Comparison of ENCODE assay signal across 9 mouse cellular contexts in the genomic region with DNA sequence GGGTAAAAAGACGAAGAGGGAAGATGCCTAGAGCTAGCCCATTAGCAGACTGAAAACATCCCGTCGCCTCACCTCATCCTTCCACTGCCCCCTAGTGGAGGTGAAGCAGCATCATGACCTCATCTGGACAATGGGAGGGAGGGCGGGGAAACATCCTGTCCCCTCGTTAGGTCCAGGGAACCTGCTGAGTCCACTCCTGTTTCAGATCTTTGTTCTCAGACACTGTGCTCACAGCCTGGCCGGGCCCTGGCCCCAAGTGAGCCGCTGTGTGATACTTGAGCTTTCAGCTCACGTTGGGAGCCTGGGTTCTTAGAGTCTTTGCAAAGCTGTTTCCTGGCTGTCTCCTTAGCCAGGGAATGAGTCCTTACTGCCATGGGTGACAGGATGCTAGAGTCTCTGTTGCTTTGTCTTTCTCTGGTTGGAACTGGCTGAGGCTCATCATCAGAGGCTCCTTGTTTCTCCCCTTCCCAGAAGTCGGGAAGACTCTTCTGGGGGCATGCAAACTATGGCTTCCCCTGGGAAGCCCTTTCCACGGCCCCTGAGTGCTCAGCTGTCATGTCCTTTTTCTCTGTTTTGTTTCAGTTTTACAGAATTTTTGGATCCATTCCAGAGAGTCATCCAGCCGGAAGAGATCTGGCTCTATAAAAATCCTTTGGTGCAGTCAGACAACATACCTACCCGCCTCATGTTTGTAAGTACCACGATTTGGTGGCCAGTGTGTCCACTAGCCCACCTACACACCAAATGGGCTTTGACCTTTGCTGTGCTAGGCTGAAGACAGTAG. TPM values are rescaled to one million over a fixed set of nuclear protein-coding genes. Genes with fewer than 3 reads are reported as not detected.
DNase-seq lines count a peak whose midpoint lies in the region; ATAC-seq lines count a peak whose summit lies in the region.
"Had no signal": no experiment of that assay in that cellular context is flagged by ENCODE, and none has a peak within 500 bp of the region (broad histone marks: within the 10 kb centered on the region; RNA-seq: fewer than 3 reads in every experiment).

No protein-coding gene starts in this region.

- H3K4me2 ChIP-seq in intestine, embryonic 14.5 days (ENCODE audit: low read length), result peak overlapping the region; percentile 28
- H3K4me2 ChIP-seq in intestine, embryonic 15.5 days (replicated peaks), result no peak overlapping the region
- H3K4me2 ChIP-seq in forebrain, embryonic 11.5 days (ENCODE audit: low read depth, low read length, severe bottlenecking), result no peak overlapping the region
- H3K4me2 ChIP-seq: limb, embryonic 13.5 days had no signal

- peak; percentile 59 for DNase-seq in intestine, embryonic 14.5 days (ENCODE audit: low spot score)
- DNase-seq in ZHBTc4 (ENCODE audit: low read depth, low spot score), result peak; percentile 81
- peak; percentile 59 for DNase-seq in forebrain, embryonic 11.5 days (ENCODE audit: low spot score)
- peak; percentile 3 to 30 for DNase-seq in kidney, postnatal 36 days
- peak; percentile 43 for DNase-seq in retina, postnatal 7 days (ENCODE audit: low read depth, low spot score)
- DNase-seq in right cerebral cortex, adult 2 months (ENCODE audit: low spot score in 2 of 2), result no peak
- no peak for DNase-seq in T-cell, adult 2 months (ENCODE audit: low spot score)

- H3K4me3 ChIP-seq in intestine, embryonic 14.5 days (ENCODE audit: low read depth, low read length), result no peak overlapping the region
- H3K4me3 ChIP-seq in intestine, embryonic 15.5 days (replicated peaks), result no peak overlapping the region
- no peak overlapping the region for H3K4me3 ChIP-seq in forebrain, embryonic 11.5 days (ENCODE audit: low read depth, low read length)
- H3K4me3 ChIP-seq: limb, embryonic 13.5 days had no signal

- no peak overlapping the region for H3K9ac ChIP-seq in intestine, embryonic 14.5 days (ENCODE audit: low read length)
- H3K9ac ChIP-seq in intestine, embryonic 15.5 days, result no peak overlapping the region
- H3K9ac ChIP-seq in forebrain, embryonic 11.5 days (ENCODE audit: low read length), result 0 out of 2 replicates have a peak overlapping the region, but pooled peaks have one; percentile 4
- H3K9ac ChIP-seq: limb, embryonic 13.5 days had no signal

- H3K27me3 ChIP-seq in intestine, embryonic 14.5 days (replicated peaks; ENCODE audit: control insufficient read depth, insufficient read depth, low read length), result no peaks in the 10 kb centered on the region
- no peaks in the 10 kb centered on the region for H3K27me3 ChIP-seq in intestine, embryonic 15.5 days (replicated peaks)
- H3K27me3 ChIP-seq in forebrain, embryonic 11.5 days (ENCODE audit: control insufficient read depth, insufficient read depth, low read length), result no peaks in the 10 kb centered on the region
- H3K27me3 ChIP-seq: limb, embryonic 13.5 days had no signal

- H3K4me1 ChIP-seq in intestine, embryonic 14.5 days (replicated peaks; ENCODE audit: control insufficient read depth, insufficient read depth, low read length), result peaks cover 13% of the 10 kb centered on the region
- H3K4me1 ChIP-seq in intestine, embryonic 15.5 days (replicated peaks), result peaks cover 3% of the 10 kb centered on the region; the same call in 1 of the 2 replicates
- H3K4me1 ChIP-seq in forebrain, embryonic 11.5 days (replicated peaks; ENCODE audit: control insufficient read depth, insufficient read depth, low read length), result 0 out of 2 replicates have a peak, but pooled peaks cover 2% of the 10 kb centered on the region

- ATAC-seq in intestine, embryonic 14.5 days (replicated peaks; ENCODE audit: low FRiP score, low TSS enrichment, low read depth), result no peak; the same call in 1 of the 2 replicates
- no peak; the same call in 1 of the 2 replicates for ATAC-seq in intestine, embryonic 15.5 days
- ATAC-seq in forebrain, embryonic 11.5 days (replicated peaks; ENCODE audit: low FRiP score), result 0 out of 2 replicates have a peak, but pooled peaks have one; percentile 15

- 20% methylated on average over 13 of the region's 13 CpGs for WGBS in intestine, embryonic 14.5 days
- WGBS in intestine, embryonic 15.5 days, result 22% methylated on average over 13 of the region's 13 CpGs
- 27% methylated on average over 13 of the region's 13 CpGs for WGBS in forebrain, embryonic 11.5 days

- no peak overlapping the region for H3K27ac ChIP-seq in intestine, embryonic 14.5 days (ENCODE audit: low read depth)
- no peak overlapping the region for H3K27ac ChIP-seq in intestine, embryonic 15.5 days
- no peak overlapping the region for H3K27ac ChIP-seq in forebrain, embryonic 11.5 days (ENCODE audit: low read depth, low read length)
- H3K27ac ChIP-seq: limb, embryonic 13.5 days had no signal

- no peaks in the 10 kb centered on the region for H3K9me3 ChIP-seq in intestine, embryonic 14.5 days (ENCODE audit: control insufficient read depth, low read length)
- H3K9me3 ChIP-seq in intestine, embryonic 15.5 days, result no peaks in the 10 kb centered on the region
- H3K9me3 ChIP-seq in forebrain, embryonic 11.5 days (ENCODE audit: control insufficient read depth, low read length), result no peaks in the 10 kb centered on the region
- H3K9me3 ChIP-seq: limb, embryonic 13.5 days had no signal

- H3K36me3 ChIP-seq in intestine, embryonic 14.5 days (ENCODE audit: control insufficient read depth, insufficient read depth, low read length), result no peaks in the 10 kb centered on the region
- H3K36me3 ChIP-seq in intestine, embryonic 15.5 days, result no peaks in the 10 kb centered on the region
- no peaks in the 10 kb centered on the region for H3K36me3 ChIP-seq in forebrain, embryonic 11.5 days (ENCODE audit: control insufficient read depth, insufficient read depth, low read length)
- H3K36me3 ChIP-seq: limb, embryonic 13.5 days had no signal

RNA-seq across cellular contexts. Expression of a gene that starts 50.4 kb away (rescaled TPM):
- 0.28 and 0.31 TPM in 2 replicates for polyA plus RNA-seq in intestine, embryonic 14.5 days (2014; fragmentation: Nextera tagmentation; extraction: Ambion mirVana)
- polyA plus RNA-seq in intestine, embryonic 15.5 days (2015; fragmentation: Nextera tagmentation; extraction: Ambion mirVana), result 0.41 TPM in 1 of 2 replicates, not detected in the other
- 1.0 and 2.4 TPM in 2 replicates for polyA plus RNA-seq in forebrain, embryonic 11.5 days (2014; fragmentation: Nextera tagmentation; extraction: Ambion mirVana)

Comparison
In these comparisons a context has a peak if more than half of its experiments do, and no peak if none do; other contexts are left out.
1. DNase-seq: peak in intestine, embryonic 14.5 days (single experiment), ZHBTc4 (single experiment), forebrain, embryonic 11.5 days (single experiment), kidney, postnatal 36 days (2 of 2) and retina, postnatal 7 days (single experiment); none in right cerebral cortex, adult 2 months (0 of 2) and T-cell, adult 2 months (single experiment).